Mouse (Mus musculus) MEL (cell line): ENCODE data around the gene Gpr137. TPM values are rescaled to one million over a fixed set of nuclear protein-coding genes. Genes with fewer than 3 reads are reported as not detected.
A peak's percentile ranks its signal among the peaks of the same experiment; 100 is the strongest.

ENCODE experiments used
- DNase-seq: peaks from one replicate; pipeline ENCODE4 v3.0.0; 2011; ENCODE audit warnings: low read depth, low spot score
- H3K27ac ChIP-seq: 2 replicates; pipeline ENCODE4 v1.5.1; 2012; ENCODE audit warnings: low read depth, mild to moderate bottlenecking, control low read depth, low read length, moderate library complexity; ENCODE audit not compliant: control insufficient read depth
- H3K27me3 ChIP-seq, 2 experiments: fragments of 150-350 bp in 1 of 2; sonication (generic) in 1 of 2; 2 replicates each; pipeline ENCODE4 v1.6.1; 2012; ENCODE audit warnings: low read length in 2 of 2, mild to moderate bottlenecking in 2 of 2, improper control_type of control experiment in 1 of 2, moderate library complexity in 1 of 2; ENCODE audit not compliant: insufficient read depth in 2 of 2, control insufficient read depth in 1 of 2
- H3K36me3 ChIP-seq, 2 experiments: 2 replicates each; pipeline ENCODE4 v1.6.1; 2012 to 2014; ENCODE audit warnings: low read length in 2 of 2, improper control_type of control experiment in 1 of 2, inconsistent platforms in 1 of 2, mild to moderate bottlenecking in 1 of 2; ENCODE audit not compliant: insufficient read depth in 2 of 2, control insufficient read depth in 1 of 2
- H3K4me1 ChIP-seq, 2 experiments: fragments of 150-350 bp in 1 of 2; sonication (generic) in 1 of 2; 2 replicates each; pipeline ENCODE4 v1.6.1; 2012; ENCODE audit warnings: low read length in 2 of 2, improper control_type of control experiment in 1 of 2, mild to moderate bottlenecking in 1 of 2; ENCODE audit not compliant: insufficient read depth in 2 of 2, control insufficient read depth in 1 of 2
- H3K4me3 ChIP-seq, 2 experiments: fragments of 150-350 bp in 1 of 2; sonication (generic) in 1 of 2; 2 replicates each; pipeline ENCODE4 v1.5.1; 2012; ENCODE audit warnings: low read depth in 2 of 2, low read length in 2 of 2, mild to moderate bottlenecking in 2 of 2, moderate library complexity in 2 of 2, control low read depth in 1 of 2, improper control_type of control experiment in 1 of 2; ENCODE audit not compliant: control insufficient read depth in 1 of 2, insufficient read depth in 1 of 2
- H3K79me2 ChIP-seq: 2 replicates; pipeline ENCODE4 v1.6.1; 2012; ENCODE audit warnings: mild to moderate bottlenecking, low read length, moderate library complexity; ENCODE audit not compliant: control insufficient read depth, poor library complexity, insufficient read depth
- H3K9ac ChIP-seq: 2 replicates; pipeline ENCODE4 v1.6.1; 2012; ENCODE audit warnings: low read depth, mild to moderate bottlenecking, control low read depth, low read length, moderate library complexity; ENCODE audit not compliant: control insufficient read depth, poor library complexity, severe bottlenecking
- H3K9me3 ChIP-seq: fragments of 150-350 bp; sonication (generic); replicated peaks from 2 replicates; pipeline ENCODE4 v1.6.1; 2012; ENCODE audit warnings: mild to moderate bottlenecking, low read length, improper control_type of control experiment, moderate library complexity; ENCODE audit not compliant: insufficient read depth
- BHLHE40 ChIP-seq: IDR thresholded peaks from 2 replicates; pipeline ENCODE4 v1.6.1; 2012; ENCODE audit warnings: low read depth, mild to moderate bottlenecking, inconsistent platforms, low read length, improper control_type of control experiment, borderline replicate concordance
- CTCF ChIP-seq, 3 experiments: IDR thresholded peaks in 2 of 3; conservative IDR thresholded peaks in 1 of 3; 2 replicates each; pipeline ENCODE4 v1.5.1; 2011 to 2012; ENCODE audit warnings: low read length in 3 of 3, low read depth in 2 of 3, mild to moderate bottlenecking in 2 of 3, improper control_type of control experiment in 1 of 3, inconsistent platforms in 1 of 3, mixed read lengths in 1 of 3, moderate library complexity in 1 of 3; ENCODE audit not compliant: control insufficient read depth in 1 of 3, insufficient read depth in 1 of 3, poor library complexity in 1 of 3, severe bottlenecking in 1 of 3
- E2F4 ChIP-seq: IDR thresholded peaks from 2 replicates; pipeline ENCODE4 v1.6.1; 2011; ENCODE audit warnings: low read depth, low read length, improper control_type of control experiment, borderline replicate concordance
- ETS1 ChIP-seq: IDR thresholded peaks from 2 replicates; pipeline ENCODE4 v1.6.1; 2012; ENCODE audit warnings: low read depth, mild to moderate bottlenecking, inconsistent platforms, low read length, improper control_type of control experiment, moderate library complexity
- GATA1 ChIP-seq: IDR thresholded peaks from 2 replicates; pipeline ENCODE4 v1.6.1; 2011; ENCODE audit warnings: low read depth, low read length, improper control_type of control experiment
- MAX ChIP-seq: IDR thresholded peaks from 2 replicates; pipeline ENCODE4 v1.6.1; 2011; ENCODE audit warnings: low read length, improper control_type of control experiment
- MYC ChIP-seq: IDR thresholded peaks from 2 replicates; pipeline ENCODE4 v1.6.1; 2011; ENCODE audit warnings: low read depth, mild to moderate bottlenecking, low read length, improper control_type of control experiment, moderate library complexity
- NRF1 ChIP-seq: IDR thresholded peaks from 2 replicates; pipeline ENCODE4 v1.6.1; 2014; ENCODE audit warnings: low read depth, mild to moderate bottlenecking, inconsistent platforms, low read length, improper control_type of control experiment, moderate library complexity; ENCODE audit not compliant: poor library complexity, insufficient read depth, severe bottlenecking
- POLR2A ChIP-seq, 2 experiments: IDR thresholded peaks; 2 replicates each; pipeline ENCODE4 v1.6.1; 2011 to 2012; ENCODE audit warnings: low read length in 2 of 2, mild to moderate bottlenecking in 2 of 2, control low read depth in 1 of 2, improper control_type of control experiment in 1 of 2, low read depth in 1 of 2, moderate library complexity in 1 of 2; ENCODE audit not compliant: control insufficient read depth in 1 of 2, insufficient read depth in 1 of 2, poor library complexity in 1 of 2
- POLR2AphosphoS2 ChIP-seq: IDR thresholded peaks from 2 replicates; pipeline ENCODE4 v1.6.1; 2011; ENCODE audit warnings: low read length, improper control_type of control experiment
- POLR2AphosphoS5 ChIP-seq: IDR thresholded peaks from 2 replicates; pipeline ENCODE4 v1.6.1; 2012; ENCODE audit warnings: low read depth, borderline replicate concordance, mild to moderate bottlenecking, inconsistent platforms, low read length, moderate library complexity, mixed read lengths
- RAD21 ChIP-seq: IDR thresholded peaks from 2 replicates; pipeline ENCODE4 v1.6.1; 2011; ENCODE audit warnings: mild to moderate bottlenecking, low read depth, low read length, improper control_type of control experiment
- SIN3A ChIP-seq: IDR thresholded peaks from 2 replicates; pipeline ENCODE4 v1.6.1; 2012; ENCODE audit warnings: low read length, improper control_type of control experiment, inconsistent platforms
- SMC3 ChIP-seq: IDR thresholded peaks from 2 replicates; pipeline ENCODE4 v1.6.1; 2011; ENCODE audit warnings: low read depth, low read length, improper control_type of control experiment
- TCF12 ChIP-seq: IDR thresholded peaks from 2 replicates; pipeline ENCODE4 v1.6.1; 2014; ENCODE audit warnings: low read depth, mild to moderate bottlenecking, inconsistent platforms, low read length, improper control_type of control experiment, moderate library complexity
- USF1 ChIP-seq: IDR thresholded peaks from 2 replicates; pipeline ENCODE4 v1.6.1; 2014; ENCODE audit warnings: low read depth, mild to moderate bottlenecking, inconsistent platforms, low read length, improper control_type of control experiment, moderate library complexity
- ZC3H11A ChIP-seq: IDR thresholded peaks from 2 replicates; pipeline ENCODE4 v1.6.1; 2012; ENCODE audit warnings: low read depth, mild to moderate bottlenecking, inconsistent platforms, low read length, improper control_type of control experiment
- ZKSCAN1 ChIP-seq: IDR thresholded peaks from 2 replicates; pipeline ENCODE4 v1.6.1; 2012; ENCODE audit warnings: low read depth, mild to moderate bottlenecking, inconsistent platforms, low read length, improper control_type of control experiment, moderate library complexity
- ZMIZ1 ChIP-seq: IDR thresholded peaks from 2 replicates; pipeline ENCODE4 v1.6.1; 2012; ENCODE audit warnings: low read depth, mild to moderate bottlenecking, inconsistent platforms, low read length, improper control_type of control experiment, moderate library complexity
- ZNF384 ChIP-seq: IDR thresholded peaks from 2 replicates; pipeline ENCODE4 v1.6.1; 2012; ENCODE audit warnings: low read depth, mild to moderate bottlenecking, inconsistent platforms, low read length, improper control_type of control experiment
- polyA plus RNA-seq, 2 experiments: library from polyadenylated mRNA; stranded (reverse) in 1 of 2; unstranded in 1 of 2; fragments of >175 nt in 1 of 2; fragments of >200 nt in 1 of 2; gene quantifications; 2 replicates each; pipeline versions ENCODE4 v1.2.1 to v1.2.4; 2012; ENCODE audit warnings: low replicate concordance in 2 of 2, low read depth in 1 of 2; ENCODE audit not compliant: insufficient read length in 2 of 2, insufficient read depth in 1 of 2, missing spikeins in 1 of 2
- total RNA-seq: library from RNA; depleted of rRNA; stranded (reverse); fragments of 300-350 nt; gene quantifications from 2 replicates; pipeline ENCODE4 v1.2.3, GENCODE M21; 2012

The Gpr137 gene
- total and polyA plus RNA-seq, 3 experiments: 27.1 to 35.3 TPM; not detected in 1

- peak; percentile 51 for DNase-seq
- H3K9me3 ChIP-seq: no peaks in the 10 kb centered on the region
- H3K27me3 ChIP-seq: no peaks in the 10 kb centered on the region
- H3K4me1 ChIP-seq: peaks cover 4 to 46% of the 10 kb centered on the region in 2 experiments
- peak overlapping the region; percentile 77 for H3K9ac ChIP-seq
- H3K27ac ChIP-seq: peak overlapping the region; percentile 41
- peaks cover 0 to 24% of the 10 kb centered on the region in 2 experiments; a peak in 2 of 4 replicates for H3K36me3 ChIP-seq
- TF ChIP-seq ZKSCAN1: no peak
- TF ChIP-seq POLR2A (IDR thresholded peaks at IDR 0.05; ENCODE audit: control insufficient read depth in 1 of 2, insufficient read depth in 1 of 2, low read depth in 1 of 2, low read length in 2 of 2, poor library complexity in 1 of 2): no peak
- no peak for TF ChIP-seq CTCF (IDR thresholded peaks at IDR 0.05 in 2 of 3, conservative IDR thresholded peaks at IDR 0.05 in 1 of 3; ENCODE audit: control insufficient read depth in 1 of 3, insufficient read depth in 1 of 3, low read depth in 2 of 3, low read length in 3 of 3, poor library complexity in 1 of 3, severe bottlenecking in 1 of 3)
- TF ChIP-seq BHLHE40: no peak
- TF ChIP-seq MAX: no peak
- TF ChIP-seq RAD21: no peak
- no peak for TF ChIP-seq E2F4
- TF ChIP-seq SMC3: no peak
- peak overlapping the region; percentile 9 to 19; a peak in 2 of 4 replicates for H3K4me3 ChIP-seq
- peaks cover 21% of the 10 kb centered on the region for H3K79me2 ChIP-seq
Observed at GRCm38 (mm10) chr19:6972247-6972917, 30.1 kb upstream of the Gpr137 start.

GRCm38 (mm10) chr19:6971644-6972043 lies 29.4 kb upstream of the Gpr137 start:
- TF ChIP-seq POLR2A (IDR thresholded peaks at IDR 0.05; ENCODE audit: control insufficient read depth in 1 of 2, insufficient read depth in 1 of 2, low read depth in 1 of 2, low read length in 2 of 2, poor library complexity in 1 of 2) (no peak), POLR2AphosphoS5 (no peak), ZNF384 (no peak), MYC (no peak), TCF12 (no peak), USF1 (no peak), E2F4 (no peak), ETS1 (no peak), SMC3 (no peak), RAD21 (no peak), ZC3H11A (no peak), NRF1 (no peak), ZMIZ1 (no peak), GATA1 (no peak), POLR2AphosphoS2 (no peak), SIN3A (no peak)
- TF ChIP-seq, all 39 proteins: peak for 0
- Histone ChIP-seq H3K9ac (no peak overlapping the region), H3K4me1 (peaks cover 4 to 43% of the 10 kb centered on the region in 2 experiments), H3K27ac (no peak overlapping the region), H3K27me3 (no peaks in the 10 kb centered on the region), H3K9me3 (no peaks in the 10 kb centered on the region), H3K4me3 (no peak overlapping the region), H3K36me3 (peaks cover 0 to 20% of the 10 kb centered on the region in 2 experiments; a peak in 2 of 4 replicates), H3K79me2 (peaks cover 15% of the 10 kb centered on the region)
- DNase-seq: no peak
